Mouse (Mus musculus) forebrain, postnatal 0 days (tissue): Measurements from ENCODE around the gene Nup214. TPM values are rescaled to one million over a fixed set of nuclear protein-coding genes. Genes with fewer than 3 reads are reported as not detected.

ENCODE experiments used
- ATAC-seq: fragments of 200-750 bp; cut with Nextera tagmentation; 2 replicates; pipeline ENCODE4 v1.8.0; 2017; ENCODE audit warnings: mild to moderate bottlenecking, moderate library complexity
- DNase-seq: peaks from one replicate; pipeline ENCODE4 v3.0.0-alpha.2; 2015
- H3K27ac ChIP-seq: fragments of 300-500 bp; sonication (generic); 2 replicates; pipeline ENCODE4 v1.5.1; 2014; ENCODE audit warnings: low read depth, mild to moderate bottlenecking, antibody characterized with exemption, low read length, moderate library complexity, mixed read lengths
- H3K27me3 ChIP-seq: fragments of 300-500 bp; sonication (generic); 2 replicates; pipeline ENCODE4 v1.6.1; 2014; ENCODE audit warnings: mild to moderate bottlenecking, low read length, mixed read lengths; ENCODE audit not compliant: insufficient read depth
- H3K36me3 ChIP-seq: fragments of 300-500 bp; sonication (generic); 2 replicates; pipeline ENCODE4 v1.6.1; 2014; ENCODE audit warnings: mild to moderate bottlenecking, moderate library complexity; ENCODE audit not compliant: insufficient read depth
- H3K4me1 ChIP-seq: fragments of 300-500 bp; sonication (generic); 2 replicates; pipeline ENCODE4 v1.6.1; 2014; ENCODE audit warnings: antibody characterized with exemption; ENCODE audit not compliant: insufficient read depth
- H3K4me2 ChIP-seq: fragments of 300-500 bp; sonication (generic); 2 replicates; pipeline ENCODE4 v1.6.1; 2014; ENCODE audit warnings: low read depth, mild to moderate bottlenecking, moderate library complexity
- H3K4me3 ChIP-seq: fragments of 300-500 bp; sonication (generic); 2 replicates; pipeline ENCODE4 v1.5.1; 2014; ENCODE audit warnings: low read depth, low read length, mixed read lengths
- H3K9ac ChIP-seq: fragments of 300-500 bp; sonication (generic); 2 replicates; pipeline ENCODE4 v1.6.1; 2014; ENCODE audit warnings: mild to moderate bottlenecking
- H3K9me3 ChIP-seq: fragments of 300-500 bp; sonication (generic); 2 replicates; pipeline ENCODE4 v1.6.1; 2016; ENCODE audit warnings: low read length
- CTCF ChIP-seq: sonication (generic); IDR thresholded peaks from 2 replicates; pipeline ENCODE4 v1.5.1; 2016; ENCODE audit warnings: antibody characterized with exemption, control low read depth, low read depth
- WGBS: fragments of 180-500 bp; shearing (Covaris S2); extraction: QIAGEN DNeasy Blood & Tissue Kit; methylation state at CpG from one replicate; pipeline ENCODE4 v1.1.7; 2014; 5-methylcytosine and 5-hydroxymethylcytosine counted together
- polyA plus RNA-seq: library from polyadenylated mRNA; unstranded; fragments of >200 nt; fragmentation: Nextera tagmentation; extraction: Ambion mirVana; gene quantifications from 2 replicates; pipeline ENCODE4 v1.2.1, GENCODE M21; 2015
- total RNA-seq: library from RNA; depleted of rRNA; stranded (reverse); fragments of >200 nt; gene quantifications from 2 replicates; pipeline ENCODE4 v1.2.3, GENCODE M21; 2014

Nup214 gene
- total and polyA plus RNA-seq, 2 experiments from 2014 or later = 23.8 to 56.0 TPM

- Histone ChIP-seq H3K27ac (no peak overlapping the region), H3K36me3 (no peaks in the 10 kb centered on the region), H3K4me1 (peaks cover 11% of the 10 kb centered on the region), H3K4me3 (no peak overlapping the region), H3K4me2 (no peak overlapping the region), H3K27me3 (no peaks in the 10 kb centered on the region), H3K9me3 (no peaks in the 10 kb centered on the region), H3K9ac (no peak overlapping the region)
- WGBS = 88% methylated on average over 3 of the region's 3 CpGs
- no peak for TF ChIP-seq CTCF
- DNase-seq = no peak
- ATAC-seq = no peak
These were observed 21.5 kb upstream of the Nup214 start for GRCm38 (mm10) chr2:31952725-31953124.

GRCm38 (mm10) chr2:31953687-31954086, 20.5 kb upstream of the Nup214 start:
- DNase-seq (no peak), ATAC-seq (no peak)
- H3K4me1 ChIP-seq = peaks cover 11% of the 10 kb centered on the region
- H3K36me3 ChIP-seq = no peaks in the 10 kb centered on the region
- no peaks in the 10 kb centered on the region for H3K27me3 ChIP-seq
- H3K9ac ChIP-seq = no peak overlapping the region
- no peak for TF ChIP-seq CTCF
- H3K27ac ChIP-seq = no peak overlapping the region
- H3K9me3 ChIP-seq = no peaks in the 10 kb centered on the region
- 86% methylated on average over 8 of the region's 8 CpGs for WGBS
- H3K4me3 ChIP-seq = no peak overlapping the region
- no peak overlapping the region for H3K4me2 ChIP-seq

GRCm38 (mm10) chr2:31954779-31955181, 19.5 kb upstream of the Nup214 start:
- H3K27ac ChIP-seq = no peak overlapping the region

GRCm38 (mm10) chr2:31955686-31956085, 18.6 kb upstream of the Nup214 start:
- no peak for TF ChIP-seq CTCF
- WGBS = 88% methylated on average over 5 of the region's 5 CpGs
- DNase-seq = no peak

More at GRCm38 (mm10) chr2:31954779-31955181, 19.5 kb upstream of the Nup214 start:
- WGBS = 78% methylated on average over 9 of the region's 9 CpGs
- Histone ChIP-seq H3K9me3 (no peaks in the 10 kb centered on the region), H3K27me3 (no peaks in the 10 kb centered on the region), H3K9ac (no peak overlapping the region), H3K36me3 (no peaks in the 10 kb centered on the region), H3K4me3 (no peak overlapping the region), H3K4me2 (no peak overlapping the region), H3K4me1 (peaks cover 11% of the 10 kb centered on the region)
- no peak for TF ChIP-seq CTCF
- no peak for DNase-seq
- ATAC-seq = no peak

GRCm38 (mm10) chr2:31957211-31957610, 17.0 kb upstream of the Nup214 start:
- DNase-seq = no peak
- no peak for ATAC-seq
- WGBS = 85% methylated on average over 10 of the region's 10 CpGs

More at GRCm38 (mm10) chr2:31955686-31956085, 18.6 kb upstream of the Nup214 start:
- Histone ChIP-seq H3K9me3 (no peaks in the 10 kb centered on the region), H3K27me3 (no peaks in the 10 kb centered on the region), H3K9ac (no peak overlapping the region), H3K4me2 (no peak overlapping the region), H3K36me3 (no peaks in the 10 kb centered on the region), H3K4me3 (no peak overlapping the region), H3K27ac (no peak overlapping the region), H3K4me1 (peaks cover 9% of the 10 kb centered on the region)
- no peak for ATAC-seq

GRCm38 (mm10) chr2:31960986-31961385, 13.2 kb upstream of the Nup214 start:
- Histone ChIP-seq H3K4me2 (no peak overlapping the region), H3K27me3 (no peaks in the 10 kb centered on the region), H3K4me1 (no peaks in the 10 kb centered on the region), H3K27ac (no peak overlapping the region), H3K9me3 (no peaks in the 10 kb centered on the region), H3K4me3 (no peak overlapping the region), H3K9ac (no peak overlapping the region), H3K36me3 (no peaks in the 10 kb centered on the region)
- no peak for DNase-seq
- WGBS = 94% methylated on average over 8 of the region's 8 CpGs
- no peak for TF ChIP-seq CTCF
- no peak for ATAC-seq

More at GRCm38 (mm10) chr2:31957211-31957610, 17.0 kb upstream of the Nup214 start:
- Histone ChIP-seq H3K27ac (no peak overlapping the region), H3K27me3 (no peaks in the 10 kb centered on the region), H3K9ac (no peak overlapping the region), H3K9me3 (no peaks in the 10 kb centered on the region), H3K36me3 (no peaks in the 10 kb centered on the region), H3K4me1 (0 out of 2 replicates have a peak, but pooled peaks cover under 1% of the 10 kb centered on the region), H3K4me3 (no peak overlapping the region), H3K4me2 (no peak overlapping the region)
- no peak for TF ChIP-seq CTCF

GRCm38 (mm10) chr2:31961791-31962222, 12.4 kb upstream of the Nup214 start:
- TF ChIP-seq CTCF = no peak
- DNase-seq (no peak), ATAC-seq (no peak)
- no peak overlapping the region for H3K4me3 ChIP-seq
- H3K4me1 ChIP-seq = no peaks in the 10 kb centered on the region
- H3K36me3 ChIP-seq = no peaks in the 10 kb centered on the region
- no peak overlapping the region for H3K4me2 ChIP-seq
- H3K9ac ChIP-seq = no peak overlapping the region
- H3K9me3 ChIP-seq = no peaks in the 10 kb centered on the region
- H3K27ac ChIP-seq = peak overlapping the region; percentile 73
- WGBS = 52% methylated on average over 4 of the region's 4 CpGs
- H3K27me3 ChIP-seq = no peaks in the 10 kb centered on the region
